Mouse (Mus musculus) ES-E14 (cell line): ENCODE measurements around the gene R3hdml. TPM values are rescaled to one million over a fixed set of nuclear protein-coding genes. Genes with fewer than 3 reads are reported as not detected.
"Not testable (repeated sequence)": the region's sequence is repeated elsewhere in the genome, so short reads cannot be mapped to it uniquely, and the experiment has no call there.

ENCODE experiments used
- DNase-seq: peaks from one replicate; pipeline ENCODE4 v3.0.0-alpha.2; 2013; ENCODE audit warnings: low read depth, low spot score
- H3K27ac ChIP-seq: 2 replicates; pipeline ENCODE4 v1.5.1; 2012; ENCODE audit warnings: low read depth, mild to moderate bottlenecking, low read length, moderate library complexity, mixed read lengths; ENCODE audit not compliant: poor library complexity, insufficient read depth, severe bottlenecking
- H3K36me3 ChIP-seq: 2 replicates; pipeline ENCODE4 v1.6.1; 2012; ENCODE audit warnings: mild to moderate bottlenecking, low read length, moderate library complexity, mixed read lengths; ENCODE audit not compliant: control insufficient read depth, poor library complexity, insufficient read depth, severe bottlenecking
- H3K4me1 ChIP-seq, 2 experiments: fragments of 150-350 bp in 1 of 2; sonication (generic) in 1 of 2; 2 replicates each; pipeline ENCODE4 v1.6.1; 2012; ENCODE audit warnings: low read length in 2 of 2, mild to moderate bottlenecking in 1 of 2, mixed read lengths in 1 of 2; ENCODE audit not compliant: control insufficient read depth in 2 of 2, insufficient read depth in 2 of 2, poor library complexity in 1 of 2
- H3K4me3 ChIP-seq, 2 experiments: fragments of 150-350 bp in 1 of 2; sonication (generic) in 1 of 2; 2 replicates each; pipeline ENCODE4 v1.5.1; 2012; ENCODE audit warnings: low read length in 2 of 2, low read depth in 1 of 2, mild to moderate bottlenecking in 1 of 2, mixed read lengths in 1 of 2; ENCODE audit not compliant: insufficient read depth in 1 of 2, poor library complexity in 1 of 2, severe bottlenecking in 1 of 2
- H3K9ac ChIP-seq: 2 replicates; pipeline ENCODE4 v1.6.1; 2012; ENCODE audit warnings: low read depth, mild to moderate bottlenecking, low read length, mixed read lengths; ENCODE audit not compliant: poor library complexity, insufficient read depth, severe bottlenecking
- H3K9me3 ChIP-seq: fragments of 150-350 bp; sonication (generic); 2 replicates; pipeline ENCODE4 v1.6.1; 2012; ENCODE audit warnings: low read depth, mild to moderate bottlenecking, low read length; ENCODE audit not compliant: control insufficient read depth, insufficient read depth
- CHD2 ChIP-seq: IDR thresholded peaks from 2 replicates; pipeline ENCODE4 v1.6.1; 2014; ENCODE audit warnings: mild to moderate bottlenecking, low read depth, low read length, inconsistent platforms
- HCFC1 ChIP-seq: IDR thresholded peaks from 2 replicates; pipeline ENCODE4 v1.6.1; 2012; ENCODE audit warnings: low read length, inconsistent platforms, borderline replicate concordance; ENCODE audit not compliant: insufficient read depth
- MAFK ChIP-seq: IDR thresholded peaks from 2 replicates; pipeline ENCODE4 v1.6.1; 2014; ENCODE audit warnings: mild to moderate bottlenecking, low read depth, low read length, inconsistent platforms; ENCODE audit not compliant: insufficient read depth
- ZC3H11A ChIP-seq: IDR thresholded peaks from 2 replicates; pipeline ENCODE4 v1.6.1; 2012; ENCODE audit warnings: low read depth, mild to moderate bottlenecking, inconsistent platforms, low read length, borderline replicate concordance
- ZNF384 ChIP-seq: IDR thresholded peaks from 2 replicates; pipeline ENCODE4 v1.6.1; 2012; ENCODE audit warnings: low read depth, low read length, inconsistent platforms
- in situ Hi-C, 2 experiments: fragments of 600-800 bp; cut with MboI; formaldehyde crosslinking; loops; one replicate each; pipeline ENCODE4 v1.15.1; 2025; ENCODE audit warnings: low sequenced_read_pairs in 2 of 2, inconsistent platforms in 1 of 2; ENCODE audit not compliant: unreplicated experiment in 2 of 2
- total RNA-seq: library from RNA; depleted of rRNA; stranded (reverse); fragments of 300-350 nt; gene quantifications from 2 replicates; pipeline ENCODE4 v1.2.3, GENCODE M21; 2012

R3hdml gene
- total RNA-seq, 1 experiment, result 4.4 TPM

DNA sequence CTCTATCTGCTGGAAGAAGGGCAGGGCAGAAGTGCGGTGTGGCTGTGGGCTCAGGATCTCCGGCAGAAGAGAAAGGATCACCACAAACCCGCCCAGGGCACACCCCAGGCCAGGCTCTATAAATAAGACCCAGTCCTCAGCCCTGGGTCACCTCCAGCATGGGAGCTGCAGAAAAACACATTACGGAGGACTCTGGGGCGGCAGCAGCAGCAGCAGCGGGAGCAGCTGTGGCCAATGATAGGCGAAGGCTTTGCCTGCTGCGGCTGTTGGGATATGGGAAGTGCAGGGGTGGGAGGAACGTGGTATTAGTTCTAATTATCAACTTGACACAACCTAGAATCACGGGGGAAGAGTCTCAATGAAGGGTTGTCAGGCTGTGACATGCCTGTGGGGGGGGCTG, 32.7 kb upstream of the R3hdml start:
- Histone ChIP-seq H3K4me1 (peaks cover 13 to 14% of the 10 kb centered on the region in 2 experiments), H3K9me3 (no peaks in the 10 kb centered on the region), H3K36me3 (no peaks in the 10 kb centered on the region), H3K9ac (peak overlapping the region; percentile 29; the same call in 1 of the 2 replicates), H3K4me3 (peak overlapping the region; percentile 22 to 29; a peak in 3 of 4 replicates), H3K27ac (no peak overlapping the region)
- no peak for DNase-seq
- in situ Hi-C loops, result no loop called here
- TF ChIP-seq ZNF384 (0 out of 2 replicates have a peak, but pooled peaks have one; percentile 34), HCFC1 (no peak), MAFK (no peak)

DNA sequence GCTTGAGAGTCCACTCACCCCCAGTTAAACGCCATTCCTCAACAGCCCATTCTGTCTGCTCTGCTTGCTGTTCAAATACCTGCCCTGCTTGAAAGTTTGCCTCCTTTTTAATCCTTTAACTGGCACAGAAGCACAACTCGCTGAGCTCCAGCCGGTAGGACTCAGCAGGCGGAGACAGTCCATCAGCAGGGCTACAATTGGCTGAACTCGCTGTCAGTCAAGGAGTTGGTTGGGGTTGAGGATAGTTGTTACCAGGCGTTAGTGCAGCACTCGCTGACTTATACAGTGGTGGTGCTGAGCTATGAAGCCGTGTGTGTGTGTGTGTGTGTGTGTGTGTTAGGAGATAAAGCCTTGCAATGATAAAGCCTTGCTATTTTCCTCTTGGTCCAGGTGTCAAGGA, 31.5 kb upstream of the R3hdml start:
- H3K4me3 ChIP-seq, result no peak overlapping the region
- no peak overlapping the region for H3K27ac ChIP-seq
- no peaks in the 10 kb centered on the region for H3K9me3 ChIP-seq
- H3K36me3 ChIP-seq, result no peaks in the 10 kb centered on the region
- TF ChIP-seq HCFC1 (no peak), ZNF384 (no peak), MAFK (no peak), ZC3H11A (no peak), CHD2 (no peak)
- no peak overlapping the region for H3K9ac ChIP-seq
- no peak for DNase-seq
- H3K4me1 ChIP-seq, result peaks cover 17 to 18% of the 10 kb centered on the region in 2 experiments
- in situ Hi-C loops, result no loop called here

DNA sequence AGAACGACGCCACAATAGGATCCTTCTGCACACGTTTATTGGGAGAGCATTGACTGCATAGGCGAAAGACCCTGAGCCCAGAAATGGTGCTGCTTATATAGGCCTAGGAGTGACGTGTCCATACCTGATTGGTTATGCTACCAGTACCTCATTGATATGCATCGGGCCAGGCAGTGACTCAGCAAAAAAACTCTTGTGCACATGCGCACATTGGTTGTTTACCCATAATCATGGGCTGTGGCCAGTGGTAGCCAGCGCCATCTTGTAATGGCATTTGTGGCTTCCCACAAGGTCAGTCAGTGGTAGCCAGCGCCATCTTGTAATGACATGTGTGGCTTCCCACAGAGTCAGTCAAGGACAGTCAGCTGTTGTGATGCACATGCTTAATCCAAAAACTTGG, 30.8 kb upstream of the R3hdml start:
- H3K9me3 ChIP-seq, H3K9ac ChIP-seq, in situ Hi-C loops, H3K36me3 ChIP-seq, DNase-seq, H3K4me3 ChIP-seq: not testable (repeated sequence)
- TF ChIP-seq MAFK, result peak; percentile 60; the same call in 1 of the 2 replicates
- H3K27ac ChIP-seq, result peak overlapping the region; percentile 92
- peaks cover 18 to 20% of the 10 kb centered on the region in 2 experiments for H3K4me1 ChIP-seq

DNA sequence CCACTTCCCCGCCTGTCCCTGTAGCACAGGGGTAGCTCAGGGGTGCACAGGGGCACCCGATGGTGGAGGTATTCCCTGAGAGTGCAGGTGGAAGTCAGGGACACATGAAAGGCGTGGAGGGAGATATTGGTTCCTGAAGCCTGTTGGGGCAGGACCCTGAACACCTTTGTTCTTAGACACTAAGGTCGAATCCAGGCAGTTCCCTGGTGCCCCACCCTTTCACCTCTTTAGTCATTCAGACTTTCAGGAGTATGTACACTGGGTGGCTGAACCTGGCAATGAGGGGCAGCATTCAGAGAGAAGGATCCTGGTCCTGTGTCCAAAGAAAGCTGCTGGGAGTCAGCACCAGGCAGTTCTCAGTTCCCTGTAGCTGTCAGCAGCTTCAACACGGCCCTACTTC, 29.7 kb upstream of the R3hdml start:
- in situ Hi-C loops, result no loop called here
- no peak for TF ChIP-seq HCFC1
- TF ChIP-seq CHD2, result no peak
- TF ChIP-seq ZC3H11A, result no peak
- TF ChIP-seq ZNF384, result no peak
- no peak for TF ChIP-seq MAFK
- DNase-seq, result no peak

DNA sequence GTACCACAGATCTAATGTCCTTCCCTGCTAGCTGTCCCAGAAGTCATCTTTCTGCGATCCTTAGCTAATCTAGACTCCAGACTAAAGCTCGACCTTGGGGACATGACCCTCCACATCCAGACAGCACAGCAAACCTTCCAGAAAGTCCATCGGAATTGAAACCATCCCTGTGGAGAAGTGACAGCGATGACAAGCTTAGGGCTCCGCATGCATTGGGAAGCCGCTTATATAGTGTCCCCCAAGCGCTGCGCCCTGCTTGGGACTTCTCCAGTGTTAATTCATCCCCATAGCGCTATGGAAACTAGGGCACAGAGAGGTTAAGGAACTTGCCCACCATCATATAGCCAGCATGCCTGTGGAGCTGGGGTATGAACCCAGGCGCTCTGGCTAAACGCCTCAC, 29.3 kb upstream of the R3hdml start:
- Histone ChIP-seq H3K36me3 (peaks cover 5% of the 10 kb centered on the region; the same call in 1 of the 2 replicates), H3K4me3 (no peak overlapping the region), H3K4me1 (peaks cover 21 to 25% of the 10 kb centered on the region in 2 experiments), H3K27ac (peak overlapping the region; percentile 92), H3K9me3 (no peaks in the 10 kb centered on the region), H3K9ac (peak overlapping the region; percentile 22; the same call in 1 of the 2 replicates)
- in situ Hi-C loops, result no loop called here
- no peak for TF ChIP-seq ZNF384
- no peak for TF ChIP-seq CHD2
- no peak for TF ChIP-seq HCFC1
- TF ChIP-seq MAFK, result no peak
- TF ChIP-seq ZC3H11A, result no peak
- DNase-seq, result no peak

More for the DNA sequence above, 29.7 kb upstream of the R3hdml start:
- peak overlapping the region; percentile 23; the same call in 1 of the 2 replicates for H3K9ac ChIP-seq
- H3K4me1 ChIP-seq, result peaks cover 21 to 25% of the 10 kb centered on the region in 2 experiments
- no peak overlapping the region for H3K4me3 ChIP-seq
- H3K9me3 ChIP-seq, result no peaks in the 10 kb centered on the region
- H3K36me3 ChIP-seq, result peaks cover 3% of the 10 kb centered on the region; the same call in 1 of the 2 replicates
- H3K27ac ChIP-seq, result peak overlapping the region; percentile 92
